Mouse (Mus musculus): ENCODE results near the gene Ucn. TPM values are rescaled to one million over a fixed set of nuclear protein-coding genes. Genes with fewer than 3 reads are reported as not detected.

Ucn gene
- polyA plus RNA-seq, 1 experiment from 2014 or later = not detected

GRCm38 (mm10) chr5:31154152-31154553, 15.5 kb upstream of the Ucn start, which contains the start of gene Mpv17:
Mpv17 (minus strand) TSS chr5:31154251.
- Histone ChIP-seq H3K4me2 (ENCODE audit: low read depth, low read length, severe bottlenecking) (peak within 1 kb of the TSS; percentile 94), H3K4me3 (ENCODE audit: low read depth, low read length) (peak within 1 kb of the TSS; percentile 58), H3K27ac (ENCODE audit: low read depth, low read length) (no peak within 1 kb of the TSS), H3K36me3 (ENCODE audit: control insufficient read depth, insufficient read depth, low read length) (peaks cover 13% of the 10 kb centered on the region; the same call in 1 of the 2 replicates), H3K9me3 (ENCODE audit: control insufficient read depth, low read length) (no peaks in the 10 kb centered on the region), H3K9ac (ENCODE audit: low read length) (peak within 1 kb of the TSS; percentile 72), H3K4me1 (replicated peaks; ENCODE audit: control insufficient read depth, insufficient read depth, low read length) (peaks cover 5% of the 10 kb centered on the region; the same call in 1 of the 2 replicates), H3K27me3 (ENCODE audit: control insufficient read depth, insufficient read depth, low read length) (no peaks in the 10 kb centered on the region)
- under 1% methylated on average over 19 of the region's 19 CpGs for WGBS
- DNase-seq (ENCODE audit: low spot score) = peak; percentile 88
- peak; percentile 93 for ATAC-seq (replicated peaks; ENCODE audit: low FRiP score)

- Histone ChIP-seq H3K27me3 (ENCODE audit: control insufficient read depth, insufficient read depth, low read length) (no peaks in the 10 kb centered on the region), H3K4me3 (ENCODE audit: low read depth, low read length) (peak overlapping the region; percentile 58), H3K27ac (ENCODE audit: low read depth, low read length) (no peak overlapping the region), H3K9me3 (ENCODE audit: control insufficient read depth, low read length) (no peaks in the 10 kb centered on the region), H3K4me2 (ENCODE audit: low read depth, low read length, severe bottlenecking) (peak overlapping the region; percentile 94), H3K36me3 (ENCODE audit: control insufficient read depth, insufficient read depth, low read length) (peaks cover 13% of the 10 kb centered on the region; the same call in 1 of the 2 replicates), H3K9ac (ENCODE audit: low read length) (peak overlapping the region; percentile 72), H3K4me1 (replicated peaks; ENCODE audit: control insufficient read depth, insufficient read depth, low read length) (peaks cover 5% of the 10 kb centered on the region; the same call in 1 of the 2 replicates)
- WGBS = 41% methylated on average over 6 of the region's 6 CpGs
- DNase-seq (ENCODE audit: low spot score) = no peak
- ATAC-seq (replicated peaks; ENCODE audit: low FRiP score) = peak; percentile 31
These were observed 15.0 kb upstream of the Ucn start for GRCm38 (mm10) chr5:31153516-31154151.

GRCm38 (mm10) chr5:31151746-31152145, 13.1 kb upstream of the Ucn start:
- WGBS = 96% methylated on average over 3 of the region's 3 CpGs
- ATAC-seq (replicated peaks; ENCODE audit: low FRiP score) = no peak

GRCm38 (mm10) chr5:31149781-31150180, 11.2 kb upstream of the Ucn start:
- no peaks in the 10 kb centered on the region for H3K27me3 ChIP-seq (ENCODE audit: control insufficient read depth, insufficient read depth, low read length)
- H3K9ac ChIP-seq (ENCODE audit: low read length) = no peak overlapping the region
- ATAC-seq (replicated peaks; ENCODE audit: low FRiP score) = no peak
- H3K4me3 ChIP-seq (ENCODE audit: low read depth, low read length) = no peak overlapping the region
- H3K27ac ChIP-seq (ENCODE audit: low read depth, low read length) = no peak overlapping the region
- no peak for DNase-seq (ENCODE audit: low spot score)
- 91% methylated on average over 4 of the region's 4 CpGs for WGBS
- H3K9me3 ChIP-seq (ENCODE audit: control insufficient read depth, low read length) = no peaks in the 10 kb centered on the region
- no peak overlapping the region for H3K4me2 ChIP-seq (ENCODE audit: low read depth, low read length, severe bottlenecking)
- H3K36me3 ChIP-seq (ENCODE audit: control insufficient read depth, insufficient read depth, low read length) = no peaks in the 10 kb centered on the region
- H3K4me1 ChIP-seq (replicated peaks; ENCODE audit: control insufficient read depth, insufficient read depth, low read length) = peaks cover 5% of the 10 kb centered on the region; the same call in 1 of the 2 replicates

More at GRCm38 (mm10) chr5:31151746-31152145, 13.1 kb upstream of the Ucn start:
- Histone ChIP-seq H3K36me3 (ENCODE audit: control insufficient read depth, insufficient read depth, low read length) (no peaks in the 10 kb centered on the region), H3K27me3 (ENCODE audit: control insufficient read depth, insufficient read depth, low read length) (no peaks in the 10 kb centered on the region), H3K27ac (ENCODE audit: low read depth, low read length) (no peak overlapping the region), H3K4me2 (ENCODE audit: low read depth, low read length, severe bottlenecking) (no peak overlapping the region), H3K9ac (ENCODE audit: low read length) (no peak overlapping the region), H3K4me1 (replicated peaks; ENCODE audit: control insufficient read depth, insufficient read depth, low read length) (peaks cover 5% of the 10 kb centered on the region; the same call in 1 of the 2 replicates), H3K9me3 (ENCODE audit: control insufficient read depth, low read length) (no peaks in the 10 kb centered on the region), H3K4me3 (ENCODE audit: low read depth, low read length) (no peak overlapping the region)
- no peak for DNase-seq (ENCODE audit: low spot score)

- no peak overlapping the region for H3K9ac ChIP-seq (ENCODE audit: low read length)
- 17% methylated on average over 9 of the region's 9 CpGs for WGBS
- H3K27ac ChIP-seq (ENCODE audit: low read depth, low read length) = no peak overlapping the region
- peaks cover 11% of the 10 kb centered on the region; the same call in 1 of the 2 replicates for H3K4me1 ChIP-seq (replicated peaks; ENCODE audit: control insufficient read depth, insufficient read depth, low read length)
- no peaks in the 10 kb centered on the region for H3K9me3 ChIP-seq (ENCODE audit: control insufficient read depth, low read length)
- peaks cover 3% of the 10 kb centered on the region; the same call in 1 of the 2 replicates for H3K36me3 ChIP-seq (ENCODE audit: control insufficient read depth, insufficient read depth, low read length)
- no peak for ATAC-seq (replicated peaks; ENCODE audit: low FRiP score)
- no peak overlapping the region for H3K4me3 ChIP-seq (ENCODE audit: low read depth, low read length)
- H3K4me2 ChIP-seq (ENCODE audit: low read depth, low read length, severe bottlenecking) = no peak overlapping the region
- peaks cover 50% of the 10 kb centered on the region for H3K27me3 ChIP-seq (ENCODE audit: control insufficient read depth, insufficient read depth, low read length)
- no peak for DNase-seq (ENCODE audit: low spot score)
These were observed 368 bp upstream of the Ucn start for GRCm38 (mm10) chr5:31138968-31139425.

- Histone ChIP-seq H3K36me3 (ENCODE audit: control insufficient read depth, insufficient read depth, low read length) (peaks cover 3% of the 10 kb centered on the region; the same call in 1 of the 2 replicates), H3K4me1 (replicated peaks; ENCODE audit: control insufficient read depth, insufficient read depth, low read length) (peaks cover 11% of the 10 kb centered on the region; the same call in 1 of the 2 replicates), H3K27me3 (ENCODE audit: control insufficient read depth, insufficient read depth, low read length) (peaks cover 50% of the 10 kb centered on the region), H3K27ac (ENCODE audit: low read depth, low read length) (no peak overlapping the region), H3K9me3 (ENCODE audit: control insufficient read depth, low read length) (no peaks in the 10 kb centered on the region), H3K4me2 (ENCODE audit: low read depth, low read length, severe bottlenecking) (peak overlapping the region; percentile 46), H3K9ac (ENCODE audit: low read length) (no peak overlapping the region), H3K4me3 (ENCODE audit: low read depth, low read length) (peak overlapping the region; percentile 14; the same call in 1 of the 2 replicates)
- DNase-seq (ENCODE audit: low spot score) (no peak), ATAC-seq (replicated peaks; ENCODE audit: low FRiP score) (no peak)
- 1% methylated on average over 13 of the region's 13 CpGs for WGBS
These were observed 971 bp downstream of the Ucn start for GRCm38 (mm10) chr5:31137658-31138057.

- under 1% methylated on average over 33 of the region's 33 CpGs for WGBS
- ATAC-seq (replicated peaks; ENCODE audit: low FRiP score) = no peak
- Histone ChIP-seq H3K4me1 (replicated peaks; ENCODE audit: control insufficient read depth, insufficient read depth, low read length) (peaks cover 11% of the 10 kb centered on the region; the same call in 1 of the 2 replicates), H3K9me3 (ENCODE audit: control insufficient read depth, low read length) (no peaks in the 10 kb centered on the region), H3K4me3 (ENCODE audit: low read depth, low read length) (no peak overlapping the region), H3K4me2 (ENCODE audit: low read depth, low read length, severe bottlenecking) (peak overlapping the region; percentile 3; the same call in 1 of the 2 replicates), H3K27ac (ENCODE audit: low read depth, low read length) (no peak overlapping the region), H3K36me3 (ENCODE audit: control insufficient read depth, insufficient read depth, low read length) (peaks cover 3% of the 10 kb centered on the region; the same call in 1 of the 2 replicates), H3K27me3 (ENCODE audit: control insufficient read depth, insufficient read depth, low read length) (peaks cover 50% of the 10 kb centered on the region), H3K9ac (ENCODE audit: low read length) (no peak overlapping the region)
- DNase-seq (ENCODE audit: low spot score) = no peak
These were observed 1.8 kb downstream of the Ucn start for GRCm38 (mm10) chr5:31136730-31137424.

- no peaks in the 10 kb centered on the region for H3K9me3 ChIP-seq (ENCODE audit: control insufficient read depth, low read length)
- no peak overlapping the region for H3K9ac ChIP-seq (ENCODE audit: low read length)
- DNase-seq (ENCODE audit: low spot score) (no peak), ATAC-seq (replicated peaks; ENCODE audit: low FRiP score) (no peak)
- H3K27ac ChIP-seq (ENCODE audit: low read depth, low read length) = no peak overlapping the region
- H3K4me3 ChIP-seq (ENCODE audit: low read depth, low read length) = no peak overlapping the region
- no peaks in the 10 kb centered on the region for H3K27me3 ChIP-seq (ENCODE audit: control insufficient read depth, insufficient read depth, low read length)
- 47% methylated on average over 5 of the region's 5 CpGs for WGBS
- no peaks in the 10 kb centered on the region for H3K4me1 ChIP-seq (replicated peaks; ENCODE audit: control insufficient read depth, insufficient read depth, low read length)
- no peaks in the 10 kb centered on the region for H3K36me3 ChIP-seq (ENCODE audit: control insufficient read depth, insufficient read depth, low read length)
- H3K4me2 ChIP-seq (ENCODE audit: low read depth, low read length, severe bottlenecking) = no peak overlapping the region
These were observed 12.6 kb downstream of the Ucn start for GRCm38 (mm10) chr5:31126050-31126449.
